Mouse (Mus musculus): ENCODE measurements around the gene Myh9. TPM values are rescaled to one million over a fixed set of nuclear protein-coding genes. Genes with fewer than 3 reads are reported as not detected.
"Not testable (repeated sequence)": the region's sequence is repeated elsewhere in the genome, so short reads cannot be mapped to it uniquely, and the experiment has no call there.

The Myh9 gene
- polyA plus RNA-seq, 1 experiment from 2014 or later = 53.7 TPM

- Histone ChIP-seq H3K27me3 (replicated peaks; ENCODE audit: control insufficient read depth, insufficient read depth, low read length) (no peaks in the 10 kb centered on the region), H3K9me3 (ENCODE audit: control insufficient read depth, low read length) (no peaks in the 10 kb centered on the region), H3K4me3 (ENCODE audit: low read depth, low read length) (no peak overlapping the region), H3K4me1 (ENCODE audit: control insufficient read depth, insufficient read depth, low read length) (no peaks in the 10 kb centered on the region), H3K9ac (ENCODE audit: low read depth, low read length) (no peak overlapping the region), H3K27ac (replicated peaks; ENCODE audit: low read depth, low read length) (no peak overlapping the region), H3K4me2 (ENCODE audit: low read depth, low read length) (no peak overlapping the region), H3K36me3 (ENCODE audit: control insufficient read depth, insufficient read depth, low read length) (peaks cover 4% of the 10 kb centered on the region)
- no peak for ATAC-seq (ENCODE audit: low read depth)
- WGBS = no CpG with 5 or more reads among the region's 2 CpGs
- DNase-seq (ENCODE audit: low spot score) = no peak
Observed at GRCm38 (mm10) chr15:77755132-77755531, 86.8 kb downstream of the Myh9 start.

GRCm38 (mm10) chr15:77752443-77752842, 89.5 kb downstream of the Myh9 start:
- Histone ChIP-seq H3K9ac (ENCODE audit: low read depth, low read length) (no peak overlapping the region), H3K4me3 (ENCODE audit: low read depth, low read length) (no peak overlapping the region), H3K4me1 (ENCODE audit: control insufficient read depth, insufficient read depth, low read length) (no peaks in the 10 kb centered on the region), H3K36me3 (ENCODE audit: control insufficient read depth, insufficient read depth, low read length) (no peaks in the 10 kb centered on the region), H3K4me2 (ENCODE audit: low read depth, low read length) (no peak overlapping the region), H3K9me3 (ENCODE audit: control insufficient read depth, low read length) (no peaks in the 10 kb centered on the region), H3K27me3 (replicated peaks; ENCODE audit: control insufficient read depth, insufficient read depth, low read length) (no peaks in the 10 kb centered on the region), H3K27ac (replicated peaks; ENCODE audit: low read depth, low read length) (no peak overlapping the region)
- 64% methylated on average over 11 of the region's 11 CpGs for WGBS
- ATAC-seq (ENCODE audit: low read depth) (no peak), DNase-seq (ENCODE audit: low spot score) (no peak)

DNA sequence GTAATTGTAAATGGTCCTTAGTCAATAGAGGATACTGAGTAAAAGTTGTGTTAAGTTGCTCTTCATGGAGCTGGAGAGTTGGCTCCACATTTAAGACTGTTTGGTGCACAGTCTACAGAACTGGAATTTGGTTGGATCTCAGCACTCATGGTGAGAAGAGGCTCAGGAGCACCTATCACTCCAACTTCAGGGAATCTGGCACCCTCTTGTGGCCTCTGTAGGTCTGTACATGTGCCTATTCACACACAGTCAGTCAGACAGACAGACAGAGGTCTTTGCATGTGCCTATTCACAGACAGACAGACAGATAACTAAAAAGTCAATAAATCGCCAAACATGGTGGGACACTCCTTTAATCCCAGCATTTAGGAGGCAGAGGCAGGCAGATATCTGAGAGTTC, 91.5 kb downstream of the Myh9 start:
- ATAC-seq (ENCODE audit: low read depth) (no peak), DNase-seq (ENCODE audit: low spot score) (peak; percentile 23)
- Histone ChIP-seq H3K4me1 (ENCODE audit: control insufficient read depth, insufficient read depth, low read length) (no peaks in the 10 kb centered on the region), H3K27ac (replicated peaks; ENCODE audit: low read depth, low read length) (no peak overlapping the region), H3K4me3 (ENCODE audit: low read depth, low read length) (no peak overlapping the region), H3K27me3 (replicated peaks; ENCODE audit: control insufficient read depth, insufficient read depth, low read length) (no peaks in the 10 kb centered on the region), H3K9ac (ENCODE audit: low read depth, low read length) (no peak overlapping the region), H3K4me2 (ENCODE audit: low read depth, low read length) (no peak overlapping the region), H3K9me3 (ENCODE audit: control insufficient read depth, low read length) (no peaks in the 10 kb centered on the region), H3K36me3 (ENCODE audit: control insufficient read depth, insufficient read depth, low read length) (no peaks in the 10 kb centered on the region)
- 29% methylated on average over 1 of the region's 1 CpGs for WGBS

GRCm38 (mm10) chr15:77749717-77750116, 92.3 kb downstream of the Myh9 start:
- Histone ChIP-seq H3K27ac (replicated peaks; ENCODE audit: low read depth, low read length) (no peak overlapping the region), H3K4me3 (ENCODE audit: low read depth, low read length) (no peak overlapping the region), H3K4me2 (ENCODE audit: low read depth, low read length) (no peak overlapping the region), H3K36me3 (ENCODE audit: control insufficient read depth, insufficient read depth, low read length) (no peaks in the 10 kb centered on the region), H3K4me1 (ENCODE audit: control insufficient read depth, insufficient read depth, low read length) (no peaks in the 10 kb centered on the region), H3K27me3 (replicated peaks; ENCODE audit: control insufficient read depth, insufficient read depth, low read length) (no peaks in the 10 kb centered on the region), H3K9ac (ENCODE audit: low read depth, low read length) (no peak overlapping the region), H3K9me3 (ENCODE audit: control insufficient read depth, low read length) (no peaks in the 10 kb centered on the region)
- DNase-seq (ENCODE audit: low spot score) (no peak), ATAC-seq (ENCODE audit: low read depth) (no peak)
- WGBS = 89% methylated on average over 10 of the region's 10 CpGs

DNA sequence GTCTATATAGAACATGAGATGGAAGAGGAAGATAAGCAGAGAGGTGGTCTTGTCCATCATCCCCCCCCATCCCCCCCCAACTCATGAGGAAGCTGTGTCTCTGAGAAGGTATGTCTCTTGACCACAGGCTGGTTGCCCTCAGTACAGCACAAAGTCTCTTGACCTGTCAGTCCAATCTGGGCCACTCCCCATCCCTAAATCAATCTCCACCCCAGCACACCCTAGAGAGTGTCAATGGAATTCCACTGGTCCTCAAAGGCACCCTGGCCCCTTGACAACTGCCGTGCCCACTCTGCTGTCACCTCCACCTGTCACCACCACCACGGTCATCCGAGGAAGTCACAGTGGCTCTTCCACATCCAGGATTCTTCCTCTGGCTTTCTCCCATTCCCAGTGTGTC, 93.6 kb downstream of the Myh9 start:
- no peak for ATAC-seq (ENCODE audit: low read depth)
- DNase-seq (ENCODE audit: low spot score) = no peak
- Histone ChIP-seq H3K4me3 (ENCODE audit: low read depth, low read length) (no peak overlapping the region), H3K4me2 (ENCODE audit: low read depth, low read length) (no peak overlapping the region), H3K27me3 (replicated peaks; ENCODE audit: control insufficient read depth, insufficient read depth, low read length) (no peaks in the 10 kb centered on the region), H3K27ac (replicated peaks; ENCODE audit: low read depth, low read length) (no peak overlapping the region), H3K9me3 (ENCODE audit: control insufficient read depth, low read length) (no peaks in the 10 kb centered on the region), H3K9ac (ENCODE audit: low read depth, low read length) (no peak overlapping the region), H3K4me1 (ENCODE audit: control insufficient read depth, insufficient read depth, low read length) (no peaks in the 10 kb centered on the region), H3K36me3 (ENCODE audit: control insufficient read depth, insufficient read depth, low read length) (no peaks in the 10 kb centered on the region)
- WGBS = 89% methylated on average over 3 of the region's 3 CpGs

GRCm38 (mm10) chr15:77746326-77746725, 95.6 kb downstream of the Myh9 start:
- Histone ChIP-seq H3K4me3 (ENCODE audit: low read depth, low read length) (no peak overlapping the region), H3K36me3 (ENCODE audit: control insufficient read depth, insufficient read depth, low read length) (no peaks in the 10 kb centered on the region), H3K4me2 (ENCODE audit: low read depth, low read length) (no peak overlapping the region), H3K9ac (ENCODE audit: low read depth, low read length) (no peak overlapping the region), H3K4me1 (ENCODE audit: control insufficient read depth, insufficient read depth, low read length) (no peaks in the 10 kb centered on the region), H3K27ac (replicated peaks; ENCODE audit: low read depth, low read length) (no peak overlapping the region), H3K9me3 (ENCODE audit: control insufficient read depth, low read length) (no peaks in the 10 kb centered on the region), H3K27me3 (replicated peaks; ENCODE audit: control insufficient read depth, insufficient read depth, low read length) (no peaks in the 10 kb centered on the region)
- no peak for DNase-seq (ENCODE audit: low spot score)
- ATAC-seq (ENCODE audit: low read depth) = no peak
- 83% methylated on average over 1 of the region's 1 CpGs for WGBS

GRCm38 (mm10) chr15:77745081-77745480, 96.9 kb downstream of the Myh9 start:
- Histone ChIP-seq H3K4me3 (ENCODE audit: low read depth, low read length) (no peak overlapping the region), H3K27me3 (replicated peaks; ENCODE audit: control insufficient read depth, insufficient read depth, low read length) (no peaks in the 10 kb centered on the region), H3K27ac (replicated peaks; ENCODE audit: low read depth, low read length) (no peak overlapping the region), H3K9ac (ENCODE audit: low read depth, low read length) (no peak overlapping the region), H3K36me3 (ENCODE audit: control insufficient read depth, insufficient read depth, low read length) (no peaks in the 10 kb centered on the region), H3K4me2 (ENCODE audit: low read depth, low read length) (no peak overlapping the region), H3K9me3 (ENCODE audit: control insufficient read depth, low read length) (no peaks in the 10 kb centered on the region), H3K4me1 (ENCODE audit: control insufficient read depth, insufficient read depth, low read length) (no peaks in the 10 kb centered on the region)
- DNase-seq (ENCODE audit: low spot score) (no peak), ATAC-seq (ENCODE audit: low read depth) (no peak)

DNA sequence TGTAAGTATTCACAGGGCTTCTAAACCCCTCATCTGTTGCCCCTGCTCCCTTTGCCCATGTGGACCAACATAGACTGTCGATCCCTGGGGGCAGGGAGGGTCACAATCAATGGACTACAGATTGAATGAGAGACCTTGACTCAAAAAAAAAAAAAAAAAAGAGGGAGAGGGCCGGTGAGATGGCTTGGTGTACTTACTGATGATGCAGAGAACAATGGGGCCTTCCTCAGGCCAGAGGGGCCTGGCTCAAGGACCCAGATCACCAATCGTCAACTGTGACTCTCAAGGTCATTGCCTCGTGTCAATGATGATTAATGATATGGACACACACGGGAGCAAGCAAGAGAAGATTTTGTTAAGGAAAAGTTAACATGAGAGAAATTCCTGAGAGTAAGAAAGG, 97.3 kb downstream of the Myh9 start:
- H3K4me2 ChIP-seq (ENCODE audit: low read depth, low read length) = no peak overlapping the region
- no peaks in the 10 kb centered on the region for H3K27me3 ChIP-seq (replicated peaks; ENCODE audit: control insufficient read depth, insufficient read depth, low read length)
- H3K9me3 ChIP-seq (ENCODE audit: control insufficient read depth, low read length) = no peaks in the 10 kb centered on the region
- 41% methylated on average over 5 of the region's 5 CpGs for WGBS
- H3K27ac ChIP-seq (replicated peaks; ENCODE audit: low read depth, low read length) = no peak overlapping the region
- ATAC-seq (ENCODE audit: low read depth) (no peak), DNase-seq (ENCODE audit: low spot score) (no peak)
- H3K4me3 ChIP-seq (ENCODE audit: low read depth, low read length) = no peak overlapping the region
- H3K36me3 ChIP-seq (ENCODE audit: control insufficient read depth, insufficient read depth, low read length) = no peaks in the 10 kb centered on the region
- no peak overlapping the region for H3K9ac ChIP-seq (ENCODE audit: low read depth, low read length)
- no peaks in the 10 kb centered on the region for H3K4me1 ChIP-seq (ENCODE audit: control insufficient read depth, insufficient read depth, low read length)

DNA sequence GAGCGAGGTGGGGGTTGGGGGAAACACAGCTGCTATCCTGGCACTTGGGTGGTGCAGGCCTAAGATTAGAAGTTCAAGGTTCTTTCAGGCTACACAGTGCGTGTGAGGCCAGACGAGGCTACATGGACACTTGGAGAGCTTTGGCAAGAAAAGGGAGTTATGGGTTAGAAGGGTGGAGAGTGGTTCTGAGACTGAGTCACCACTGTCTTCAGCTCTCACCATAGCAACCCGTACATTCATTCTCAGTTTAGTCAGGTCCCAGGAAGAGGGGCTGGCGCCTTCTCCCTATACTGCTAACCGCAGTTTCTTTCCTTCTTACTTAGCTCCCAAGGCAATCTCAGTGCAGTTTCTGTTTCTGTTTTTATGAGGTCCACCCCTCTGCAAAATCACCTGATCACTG, 100.4 kb downstream of the Myh9 start:
- H3K9me3 ChIP-seq (ENCODE audit: control insufficient read depth, low read length); ATAC-seq (ENCODE audit: low read depth); DNase-seq (ENCODE audit: low spot score); H3K4me2 ChIP-seq (ENCODE audit: low read depth, low read length); H3K4me1 ChIP-seq (ENCODE audit: control insufficient read depth, insufficient read depth, low read length); H3K36me3 ChIP-seq (ENCODE audit: control insufficient read depth, insufficient read depth, low read length); H3K27ac ChIP-seq (replicated peaks; ENCODE audit: low read depth, low read length); H3K4me3 ChIP-seq (ENCODE audit: low read depth, low read length); H3K9ac ChIP-seq (ENCODE audit: low read depth, low read length); H3K27me3 ChIP-seq (replicated peaks; ENCODE audit: control insufficient read depth, insufficient read depth, low read length): not testable (repeated sequence)
- 81% methylated on average over 6 of the region's 6 CpGs for WGBS

All from embryonic facial prominence, embryonic 14.5 days (tissue).